8 mouse cellular contexts compared by ENCODE assay signal in the genomic region with DNA sequence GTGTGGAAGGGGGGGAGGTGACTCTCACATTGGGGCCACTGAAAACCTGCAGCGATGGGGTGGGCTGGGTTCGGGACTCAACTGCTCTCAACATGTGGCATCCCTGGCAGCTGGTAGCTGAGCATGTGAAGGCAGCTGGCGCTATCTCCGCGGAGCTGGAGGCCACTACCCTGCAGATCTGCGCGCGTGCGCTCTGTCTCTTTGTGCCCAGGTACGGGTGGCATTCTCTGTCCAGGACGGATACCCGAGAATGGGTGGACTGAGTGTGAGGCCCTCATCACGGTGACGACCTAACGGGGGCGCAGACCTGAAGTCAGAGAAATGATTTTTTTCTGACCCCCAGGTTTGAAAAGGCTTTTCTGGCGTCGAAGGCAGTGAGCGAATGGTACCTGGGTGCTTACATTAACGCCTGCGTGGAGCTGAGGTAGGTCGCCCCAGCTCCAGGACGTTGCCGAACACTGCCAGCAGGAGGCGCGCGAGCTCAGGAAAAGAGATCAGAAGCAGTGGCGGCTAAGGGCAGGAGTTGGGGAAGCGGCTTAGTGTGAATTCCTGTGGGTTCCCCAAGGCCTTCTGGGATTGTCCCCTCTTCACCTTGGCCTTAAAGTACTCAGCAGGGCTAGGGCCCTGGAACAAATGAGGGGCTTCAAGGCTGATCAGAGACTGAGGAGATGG. TPM values are rescaled to one million over a fixed set of nuclear protein-coding genes. Genes with fewer than 3 reads are reported as not detected.
A peak's percentile ranks its signal among the peaks of the same experiment; 100 is the strongest.
DNase-seq lines count a peak whose midpoint lies in the region; ATAC-seq lines count a peak whose summit lies in the region.

No protein-coding gene starts in this region.

- peaks cover 79% of the 10 kb centered on the region for H3K27me3 ChIP-seq in hindbrain, embryonic 15.5 days

- H3K9me3 ChIP-seq in hindbrain, embryonic 15.5 days: no peaks in the 10 kb centered on the region

- no peak overlapping the region for H3K9ac ChIP-seq in hindbrain, embryonic 15.5 days

- H3K4me3 ChIP-seq in hindbrain, embryonic 15.5 days: 0 out of 2 replicates have a peak overlapping the region, but pooled peaks have one; percentile 10

- peak; percentile 55; the same call in 1 of the 2 replicates for ATAC-seq in hindbrain, embryonic 15.5 days (ENCODE audit: low FRiP score, low read depth)

- 17% methylated on average over 29 of the region's 29 CpGs for WGBS in hindbrain, embryonic 15.5 days

- peak; percentile 78 for DNase-seq in MN1 (ENCODE audit: low spot score)
- peak; percentile 86 for DNase-seq in cerebellum, adult 9-11 months
- DNase-seq in frontal cortex, postnatal 14 days (ENCODE audit: low spot score in 2 of 2): peak; percentile 82 to 93
- DNase-seq in left cerebral cortex, adult 11 months (ENCODE audit: low spot score): peak; percentile 80
- DNase-seq in lung, postnatal 25 days (ENCODE audit: low spot score): peak; percentile 89
- DNase-seq in retina, postnatal 1 day: peak; percentile 86
- DNase-seq in urinary bladder, adult 2 months (ENCODE audit: low spot score): peak; percentile 98

- peak overlapping the region; percentile 40 for H3K4me2 ChIP-seq in hindbrain, embryonic 15.5 days

- no peak overlapping the region for H3K27ac ChIP-seq in hindbrain, embryonic 15.5 days (replicated peaks)

- H3K36me3 ChIP-seq in hindbrain, embryonic 15.5 days: no peaks in the 10 kb centered on the region

- peaks cover 51% of the 10 kb centered on the region for H3K4me1 ChIP-seq in hindbrain, embryonic 15.5 days (replicated peaks)

RNA-seq across cellular contexts. Expression of a gene that starts 9.1 kb away (rescaled TPM):
- 2.2 and 2.9 TPM in 2 replicates for polyA plus RNA-seq in hindbrain, embryonic 15.5 days (2015; fragmentation: Nextera tagmentation; extraction: Ambion mirVana)
- polyA plus RNA-seq in urinary bladder, adult 2 months (2012; rRNA removed): 7.8 and 8.4 TPM in 2 replicates

RNA-seq across cellular contexts. Expression of a gene that starts 16.3 kb away (rescaled TPM):
- 0.49 and 1.6 TPM in 2 replicates for polyA plus RNA-seq in hindbrain, embryonic 15.5 days (2015; fragmentation: Nextera tagmentation; extraction: Ambion mirVana)
- polyA plus RNA-seq in urinary bladder, adult 2 months (2012; rRNA removed): 106 and 156 TPM in 2 replicates

RNA-seq across cellular contexts. Expression of a gene that starts 19.3 kb away (rescaled TPM):
- 1.6 and 1.9 TPM in 2 replicates for polyA plus RNA-seq in hindbrain, embryonic 15.5 days (2015; fragmentation: Nextera tagmentation; extraction: Ambion mirVana)
- 0.10 TPM in 1 of 2 replicates, not detected in the other for polyA plus RNA-seq in urinary bladder, adult 2 months (2012; rRNA removed)

RNA-seq across cellular contexts. Expression of a gene that starts 48.4 kb away (rescaled TPM):
- polyA plus RNA-seq in hindbrain, embryonic 15.5 days (2015; fragmentation: Nextera tagmentation; extraction: Ambion mirVana): 41.2 and 42.4 TPM in 2 replicates
- 143 and 148 TPM in 2 replicates for polyA plus RNA-seq in urinary bladder, adult 2 months (2012; rRNA removed)

RNA-seq across cellular contexts. Expression of a gene that starts 59.7 kb away (rescaled TPM):
- 3.1 and 3.4 TPM in 2 replicates for polyA plus RNA-seq in hindbrain, embryonic 15.5 days (2015; fragmentation: Nextera tagmentation; extraction: Ambion mirVana)
- 5.9 and 6.7 TPM in 2 replicates for polyA plus RNA-seq in urinary bladder, adult 2 months (2012; rRNA removed)

Comparison
In these comparisons a context has a peak if more than half of its experiments do, and no peak if none do; other contexts are left out.
1. RNA of a gene that starts 16.3 kb away (polyA plus RNA-seq): 106 to 156 TPM in urinary bladder, adult 2 months; 0.49 to 1.6 TPM in hindbrain, embryonic 15.5 days; every median in the first group is over 10 times any median in the second.
2. Peak in every context shown above with its lines, with median percentiles within 50 percentile points of each other: DNase-seq.